Mouse (Mus musculus) T-helper 17 cell (primary cell): ENCODE results near the gene Ranbp3.

Source experiments
- in situ Hi-C, 2 experiments: fragments of 300-600 bp; cut with MboI, MseI; formaldehyde crosslinking; loops; 1 replicate in 1 of 2; 2 replicates in 1 of 2; pipeline ENCODE4 v1.15.1; 2025; ENCODE audit warnings: high pct_unique_total_duplicates in 2 of 2

Ranbp3 gene

DNA sequence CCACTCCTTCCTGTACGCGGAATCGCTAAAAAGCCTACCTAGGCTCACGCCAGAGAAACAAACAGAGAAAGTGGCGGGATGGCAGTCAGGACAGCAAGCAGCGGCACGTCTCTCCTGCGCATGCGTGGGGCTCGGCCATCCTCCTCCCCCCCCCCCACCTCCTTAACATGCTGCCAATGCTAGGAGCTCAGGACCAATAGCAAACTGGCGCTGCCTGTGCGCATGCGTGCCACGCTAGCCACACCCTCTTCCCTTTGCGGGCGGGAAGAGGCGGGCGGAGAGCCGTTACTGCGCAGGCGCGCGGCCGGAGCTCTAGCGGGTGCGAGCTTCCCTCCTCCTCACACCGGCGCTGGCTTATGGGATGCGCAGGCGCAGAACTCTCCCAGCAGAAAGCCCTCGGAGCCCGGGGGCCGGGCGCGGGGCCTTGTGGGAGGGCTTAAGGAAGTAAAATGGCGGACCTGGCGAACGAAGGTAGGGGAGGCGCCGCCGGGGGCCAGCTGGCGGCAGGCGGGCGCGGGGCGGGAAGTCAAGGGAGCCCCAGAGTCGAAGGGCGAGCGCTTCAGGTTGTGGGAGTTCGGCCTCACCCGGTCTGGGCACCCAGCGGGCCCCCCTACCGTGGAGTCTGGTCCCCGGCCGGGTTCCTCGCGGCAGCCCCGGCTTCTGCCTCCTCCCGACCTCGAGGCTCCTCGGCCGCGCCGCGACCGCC lies at the start of gene Ranbp3:
Ranbp3 (plus strand) TSS at position 354 of the 706 bp plus-strand sequence.
- in situ Hi-C loops: no loop called here

DNA sequence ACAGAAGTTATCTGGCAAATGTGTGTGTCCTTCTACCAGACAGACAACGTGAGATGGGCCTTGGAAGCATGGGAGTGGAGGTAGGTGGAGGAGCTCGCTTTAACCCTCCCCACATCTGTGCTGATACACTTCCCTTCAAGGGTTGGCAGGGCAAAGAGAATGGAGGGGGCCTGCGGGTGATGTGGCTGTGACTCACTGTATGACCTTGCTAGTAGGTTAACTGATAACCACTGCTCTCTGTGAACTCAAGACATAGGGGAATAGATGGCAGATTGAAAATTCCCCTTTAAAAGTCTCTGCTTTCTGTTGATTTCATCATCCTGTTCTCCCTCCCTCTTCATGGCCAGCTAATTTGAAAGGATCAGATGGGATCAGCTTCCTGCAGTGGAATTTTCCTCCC lies 47.6 kb upstream of the Ranbp3 start:
- in situ Hi-C loops: loop anchor here (5.0 kb wide), 2 partner anchors 42 to 97 kb away; no protein-coding TSS in a partner anchor

DNA sequence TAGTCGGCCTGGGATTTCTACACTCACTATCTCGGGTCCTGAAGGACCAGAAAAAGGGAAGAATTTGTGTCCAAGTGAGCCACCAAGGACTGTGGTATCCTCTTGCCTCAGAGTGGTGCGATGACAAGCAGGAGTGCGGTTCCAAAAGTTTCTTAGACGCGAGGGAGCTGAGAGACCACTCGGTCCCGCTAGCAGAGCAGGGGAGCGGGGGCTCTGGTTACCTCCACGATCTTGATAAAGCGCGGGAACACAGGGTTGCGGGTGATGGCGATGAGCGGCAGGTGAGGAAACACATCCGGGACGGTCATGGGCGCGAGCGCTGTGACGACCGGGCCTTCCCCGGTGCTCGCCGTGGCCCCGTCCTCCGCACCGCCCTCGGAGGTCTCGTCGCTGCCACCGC lies 46.8 kb upstream of the Ranbp3 start:
- in situ Hi-C loops: loop anchor here (5.0 kb wide), 2 partner anchors 41 to 96 kb away; no protein-coding TSS in a partner anchor

DNA sequence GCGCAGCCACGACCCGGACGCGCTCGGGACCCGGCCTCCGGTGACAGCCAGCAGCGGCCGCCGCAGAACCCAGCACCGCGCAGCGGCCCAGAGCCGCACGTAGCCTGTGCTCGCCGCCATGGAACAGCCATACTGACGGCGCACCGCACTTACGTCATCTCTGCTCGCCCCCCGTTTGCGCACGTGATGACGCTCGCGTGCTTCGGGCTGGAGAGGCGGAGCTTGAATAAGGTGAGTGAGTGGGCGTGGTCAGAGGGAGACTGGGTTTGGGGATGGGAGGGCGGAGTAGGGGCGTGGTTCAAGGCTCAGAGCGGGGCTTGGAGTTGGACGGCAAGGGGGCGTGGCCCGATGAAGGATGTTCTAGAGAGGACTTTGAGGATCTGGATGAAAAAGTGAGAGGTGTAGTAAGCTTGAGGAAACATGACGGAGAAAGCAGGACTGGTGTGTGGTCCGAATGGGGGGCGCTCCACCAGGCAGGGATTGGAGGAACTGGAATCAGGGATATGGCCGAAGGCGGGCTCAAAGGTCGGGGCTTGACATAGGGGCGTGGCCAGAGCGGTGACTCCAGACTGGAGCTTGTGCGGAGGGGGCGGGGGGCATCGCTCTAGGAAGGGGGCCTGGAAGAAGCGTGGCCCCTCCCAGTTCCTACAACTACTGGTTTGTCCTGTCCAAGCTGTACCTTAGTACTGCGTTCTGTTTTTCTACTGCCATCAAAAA lies 46.2 kb upstream of the Ranbp3 start, which contains the start of gene Lonp1:
Lonp1 (minus strand) TSS at position 134 of the 717 bp plus-strand sequence.
- in situ Hi-C loops: loop anchor here (5.0 kb wide), 2 partner anchors 40 to 95 kb away; no protein-coding TSS in a partner anchor

DNA sequence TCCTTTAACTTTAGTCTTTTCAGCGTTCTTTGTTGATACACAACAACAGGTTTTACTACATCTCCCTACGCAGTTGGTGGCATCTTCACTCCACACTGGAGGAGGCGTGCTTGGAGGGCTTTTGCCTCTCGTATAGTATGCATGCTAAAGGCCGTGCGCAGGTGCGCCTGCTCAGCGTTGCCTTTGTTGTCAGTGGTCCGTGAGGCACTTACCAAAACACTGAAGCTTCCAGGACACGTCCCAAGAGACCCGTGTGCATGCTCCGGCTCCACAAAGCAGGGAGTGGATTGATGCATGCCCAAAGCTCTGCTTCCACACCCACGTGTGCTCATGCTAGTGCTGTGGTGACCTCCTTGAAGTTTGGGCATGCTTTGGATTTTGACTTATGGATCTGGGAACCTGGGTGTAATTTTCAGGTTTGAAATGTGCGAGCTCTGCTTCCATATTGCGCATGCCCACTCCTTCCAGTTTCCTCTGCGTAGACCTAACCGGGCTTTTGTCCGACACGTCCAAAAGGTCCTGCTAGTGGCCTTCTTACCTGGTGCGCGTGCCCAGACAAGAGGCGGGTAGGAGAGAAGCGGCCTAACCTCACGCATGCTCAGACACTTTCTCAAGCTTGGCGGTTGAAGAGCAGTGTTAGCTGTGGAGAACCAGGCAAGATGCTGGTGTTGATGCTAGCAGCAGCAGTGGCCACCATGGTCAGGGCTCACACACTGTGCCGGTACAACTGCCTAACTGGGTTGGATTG lies 45.4 kb upstream of the Ranbp3 start, which contains the start of gene Catsperd:
Catsperd (plus strand) TSS at position 614 of the 748 bp plus-strand sequence.
- in situ Hi-C loops: loop anchor here (5.0 kb wide), 2 partner anchors 40 to 95 kb away; no protein-coding TSS in a partner anchor

DNA sequence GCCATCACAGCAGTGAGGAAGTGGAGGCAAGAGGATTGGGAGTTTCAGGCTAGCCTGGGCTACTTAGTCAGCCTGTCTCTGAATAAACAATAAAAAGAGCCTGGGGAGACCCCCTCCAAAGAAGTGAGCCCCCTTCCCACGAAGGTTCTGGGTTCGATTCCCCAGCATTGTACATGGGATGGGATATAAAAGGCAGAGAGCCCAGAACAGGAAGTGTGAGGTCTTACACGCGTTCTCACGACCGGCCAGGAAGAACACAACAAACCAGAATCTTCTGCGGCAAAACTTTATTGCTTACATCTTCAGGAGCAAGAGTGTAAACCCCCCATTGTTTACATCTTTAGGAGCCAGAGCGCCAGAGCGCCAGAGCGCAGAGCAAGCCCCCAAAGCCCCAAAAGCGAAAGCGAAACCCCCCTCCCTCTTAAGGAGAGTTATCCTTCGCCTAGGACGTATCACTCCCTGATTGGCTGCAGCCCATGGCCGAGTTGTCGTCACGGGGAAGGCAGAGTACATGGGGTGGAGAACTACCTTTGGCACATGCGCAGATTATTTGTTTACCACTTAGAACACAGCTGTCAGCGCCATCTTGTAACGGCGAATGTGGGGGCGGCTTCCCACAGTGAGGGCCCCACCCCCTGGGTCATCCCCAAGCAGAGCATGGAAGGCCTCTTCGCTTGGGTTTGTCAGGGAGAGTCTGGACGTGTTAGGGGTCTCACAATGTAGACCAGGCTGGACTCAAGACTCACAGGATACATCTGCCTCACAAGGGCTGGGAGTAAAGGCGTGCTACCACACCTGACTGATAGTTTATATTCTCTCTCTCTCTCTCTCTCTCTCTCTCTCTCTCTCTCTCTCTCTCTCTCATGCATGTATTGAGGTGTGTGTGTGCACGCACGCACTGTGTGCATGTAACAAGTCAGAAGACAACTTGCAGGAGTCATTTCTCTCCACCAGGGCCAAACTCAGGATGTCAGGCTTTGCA lies 43.0 kb upstream of the Ranbp3 start:
- in situ Hi-C loops: loop anchor here (5.0 kb wide), 2 partner anchors 37 to 92 kb away; no protein-coding TSS in a partner anchor

DNA sequence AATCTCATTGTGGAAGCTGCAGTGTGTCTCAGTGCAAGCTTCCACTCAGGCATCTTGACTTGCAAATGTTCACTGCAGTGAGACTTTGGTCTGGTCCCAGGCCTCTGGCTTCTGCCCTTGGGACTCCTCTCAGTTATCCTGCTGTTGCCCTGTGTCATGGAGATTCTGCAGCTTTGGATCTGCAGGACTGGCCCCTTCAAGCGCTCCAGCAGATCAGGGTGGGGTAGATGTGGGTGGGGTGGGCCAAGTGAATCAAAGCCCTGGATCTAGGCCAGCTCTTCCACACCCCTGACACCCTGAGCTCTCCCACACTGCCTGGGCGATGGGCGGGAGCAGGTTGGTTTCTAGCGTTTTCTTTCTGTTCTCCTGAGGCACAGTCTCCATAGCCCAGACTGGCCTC lies 41.3 kb upstream of the Ranbp3 start:
- in situ Hi-C loops: no loop called here

DNA sequence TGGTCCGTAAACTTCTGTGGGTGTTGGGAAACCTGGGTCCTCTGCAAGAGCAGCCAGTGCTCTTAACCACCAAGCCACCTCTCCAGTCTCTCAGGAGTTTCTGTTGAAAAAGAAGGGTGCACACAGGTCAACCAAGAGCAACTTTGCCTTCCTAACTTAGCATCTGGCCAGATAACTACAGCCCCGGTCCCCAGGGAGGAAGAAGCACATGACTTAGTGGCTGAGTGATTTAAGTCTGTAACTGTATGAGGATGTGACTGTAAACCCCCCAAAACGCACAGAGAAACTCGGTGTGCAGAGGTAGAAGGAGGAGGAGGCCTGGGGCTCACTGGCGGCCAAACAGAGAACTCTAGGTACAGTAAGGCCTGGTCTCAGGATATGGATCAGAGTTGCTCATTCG lies 39.1 kb upstream of the Ranbp3 start:
- in situ Hi-C loops: no loop called here

DNA sequence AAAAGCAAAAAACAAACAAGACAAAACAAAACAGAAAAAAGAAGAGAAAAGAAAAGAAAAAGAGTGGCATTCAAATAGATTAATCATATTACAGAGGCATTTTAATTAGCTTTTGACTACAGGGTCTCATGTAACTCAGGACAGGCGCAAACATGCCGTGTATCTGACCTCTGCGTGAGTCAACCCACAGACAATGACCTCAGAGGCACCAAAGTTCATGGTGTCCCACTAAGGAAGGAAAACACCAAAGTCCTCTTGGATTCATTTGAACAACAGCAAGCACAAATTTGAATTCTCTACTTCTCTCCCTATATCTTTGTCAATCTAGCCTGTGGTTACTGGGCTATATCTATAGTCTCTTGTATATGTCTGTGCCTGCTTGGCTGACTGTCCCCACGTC lies 29.9 kb upstream of the Ranbp3 start:
- in situ Hi-C loops: no loop called here

DNA sequence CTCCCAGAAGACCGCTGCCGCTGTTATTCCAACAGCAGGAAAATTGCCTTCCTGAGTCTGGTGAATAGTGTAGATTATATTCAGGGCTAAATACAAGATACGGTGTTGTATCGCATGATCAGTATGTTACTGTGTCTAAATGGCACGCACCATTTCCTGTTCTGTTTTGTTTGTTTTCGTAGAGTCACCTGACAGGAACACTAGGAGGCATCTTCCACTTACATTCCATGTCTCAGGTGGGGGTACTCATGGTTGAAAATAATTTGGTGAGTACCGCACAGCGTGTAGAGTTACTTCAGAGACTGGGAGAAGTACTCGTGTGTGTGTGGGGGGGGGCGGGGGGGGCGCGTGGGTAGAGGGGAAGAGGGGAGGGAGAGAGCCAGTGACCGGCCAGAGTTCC lies 25.5 kb upstream of the Ranbp3 start:
- in situ Hi-C loops: no loop called here

DNA sequence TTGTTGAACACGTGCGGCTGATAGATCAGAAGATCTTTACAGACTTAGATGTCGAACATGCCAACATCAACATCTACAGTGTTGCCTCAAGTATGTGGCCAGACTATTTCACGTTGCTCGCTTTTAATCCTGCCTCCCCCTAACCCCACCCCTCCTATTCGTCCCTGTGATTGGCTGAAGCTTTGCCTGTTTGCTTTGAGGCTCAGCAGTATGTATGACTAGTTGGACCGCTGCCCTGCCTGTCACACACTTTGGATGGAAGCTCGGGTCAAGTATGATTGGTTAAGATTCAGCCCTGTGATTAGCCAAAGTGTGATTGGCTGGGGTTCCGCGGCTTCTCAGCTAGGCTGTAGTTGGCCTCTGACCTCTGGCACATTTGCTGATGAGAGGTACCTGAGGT lies 21.3 kb upstream of the Ranbp3 start:
- in situ Hi-C loops: no loop called here

DNA sequence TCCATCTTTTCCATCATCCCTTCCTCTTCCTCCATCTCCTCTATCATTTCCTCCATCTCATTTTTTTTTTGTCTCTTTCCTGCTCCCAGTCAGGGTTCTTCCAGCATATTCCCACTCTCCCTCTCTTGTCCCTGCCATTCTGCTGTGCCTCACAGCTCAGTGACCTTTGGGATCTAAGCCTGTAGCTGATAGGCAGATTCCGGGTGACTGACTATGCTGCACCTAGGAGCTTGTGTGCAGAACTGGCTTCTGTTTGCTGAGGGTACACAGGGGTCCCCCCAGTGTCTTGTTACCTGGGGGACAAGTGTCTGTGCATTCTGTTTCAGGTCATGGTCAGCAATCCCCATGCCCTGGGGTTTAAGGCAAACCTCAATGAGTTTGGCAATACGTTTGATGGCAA lies 18.3 kb upstream of the Ranbp3 start:
- in situ Hi-C loops: no loop called here

DNA sequence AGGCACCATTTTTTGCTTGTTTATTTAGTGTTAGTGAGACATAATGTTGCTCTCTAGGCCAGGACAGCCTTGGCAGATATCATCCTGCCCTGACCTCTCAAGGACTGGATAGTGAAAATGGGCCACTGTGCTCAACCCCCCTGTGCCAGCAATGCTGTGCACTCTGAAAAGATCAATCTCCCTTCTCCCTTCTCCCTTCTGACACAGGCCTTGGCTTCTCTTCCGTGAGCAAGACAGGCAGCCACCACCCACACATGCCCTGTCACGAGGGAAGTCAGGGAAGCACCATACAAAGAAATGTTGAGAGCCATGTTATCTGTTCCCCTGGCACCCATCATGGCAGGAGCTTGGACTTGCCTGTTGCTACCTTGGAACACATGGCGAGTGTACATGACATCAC lies 17.8 kb upstream of the Ranbp3 start:
- in situ Hi-C loops: no loop called here

DNA sequence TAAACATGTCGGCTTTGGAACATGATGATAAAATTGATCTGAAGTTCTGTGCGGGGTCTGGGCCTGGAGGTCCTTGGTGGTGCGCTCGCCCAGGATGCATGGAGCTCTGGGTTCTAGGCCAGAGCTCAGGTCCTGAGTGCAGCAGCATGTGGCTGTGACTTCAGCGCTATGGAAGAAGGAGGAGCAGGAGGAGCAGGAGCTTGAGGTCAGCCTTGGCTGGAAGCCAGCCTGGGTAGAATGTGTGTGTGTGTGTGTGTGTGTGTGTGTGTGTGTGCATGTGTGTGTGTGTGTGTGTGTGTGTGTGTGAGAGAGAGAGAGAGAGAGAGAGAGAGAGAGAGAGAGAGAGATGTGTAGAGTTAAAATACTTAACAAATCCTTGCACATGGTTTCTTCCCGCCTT lies 16.9 kb upstream of the Ranbp3 start:
- in situ Hi-C loops: no loop called here

DNA sequence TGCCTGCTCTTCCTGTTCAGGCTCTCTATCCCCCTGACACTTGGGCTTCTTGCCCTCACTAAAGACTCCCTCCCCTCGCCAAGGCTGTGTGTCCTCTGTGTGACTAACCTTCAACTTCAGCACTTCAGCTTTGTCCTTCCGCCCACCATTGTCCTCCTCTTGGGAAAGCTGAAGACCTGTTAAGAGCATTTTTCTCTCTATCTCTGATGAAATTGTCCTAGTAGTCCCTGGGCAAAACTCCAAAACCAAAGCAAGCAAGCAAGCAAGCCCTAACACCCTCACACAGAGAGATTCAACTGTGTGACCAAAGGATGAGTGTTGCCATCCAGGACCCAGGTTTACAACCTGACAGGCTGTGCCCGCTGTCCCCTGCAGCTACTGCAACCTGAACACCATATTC lies 9.4 kb upstream of the Ranbp3 start:
- in situ Hi-C loops: no loop called here

DNA sequence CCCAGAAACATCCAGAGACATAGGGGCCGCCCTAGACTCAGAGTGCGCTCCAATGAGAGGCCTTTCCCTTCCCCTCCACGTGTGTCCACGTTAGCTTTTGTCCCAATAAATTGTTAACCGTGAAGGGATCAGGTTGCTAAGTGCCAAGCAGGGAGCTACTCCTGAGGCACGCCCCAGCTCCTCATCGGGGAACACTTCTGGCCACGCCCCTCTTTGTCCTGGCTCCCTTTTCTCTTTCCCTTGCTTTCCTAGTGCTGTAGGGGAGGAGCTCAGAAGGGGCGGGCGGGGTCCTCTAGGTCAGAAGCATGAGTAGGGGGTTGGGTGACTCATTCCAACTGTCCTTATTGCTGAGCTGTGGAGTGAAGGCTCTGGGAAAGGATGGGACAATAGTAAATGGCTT lies 8.8 kb upstream of the Ranbp3 start:
- in situ Hi-C loops: no loop called here

DNA sequence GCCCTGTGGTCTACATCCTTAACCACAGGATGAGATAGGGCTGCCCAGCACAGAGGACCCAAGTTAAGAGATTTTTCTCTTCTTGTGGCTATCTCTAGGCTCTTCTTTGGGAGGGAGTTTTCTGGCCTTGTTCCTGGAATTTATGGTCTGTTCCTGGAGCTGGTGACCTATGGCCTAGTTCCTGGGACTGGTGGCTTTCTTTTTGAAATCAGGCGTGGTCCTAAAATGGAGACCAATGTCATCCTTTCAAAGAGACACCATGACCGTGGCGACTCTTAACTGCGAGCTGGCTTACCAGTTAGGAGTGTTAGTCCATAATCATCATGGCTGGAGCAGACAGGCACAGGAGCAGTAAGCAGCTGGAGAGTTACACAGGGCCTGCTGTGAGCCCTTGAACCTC lies 6.7 kb upstream of the Ranbp3 start:
- in situ Hi-C loops: loop anchor here (5.0 kb wide), 2 partner anchors 39 to 49 kb away; partner anchors contain the start of genes Catsperd (in 1 of the 2) and Lonp1 (in 1 of the 2)

DNA sequence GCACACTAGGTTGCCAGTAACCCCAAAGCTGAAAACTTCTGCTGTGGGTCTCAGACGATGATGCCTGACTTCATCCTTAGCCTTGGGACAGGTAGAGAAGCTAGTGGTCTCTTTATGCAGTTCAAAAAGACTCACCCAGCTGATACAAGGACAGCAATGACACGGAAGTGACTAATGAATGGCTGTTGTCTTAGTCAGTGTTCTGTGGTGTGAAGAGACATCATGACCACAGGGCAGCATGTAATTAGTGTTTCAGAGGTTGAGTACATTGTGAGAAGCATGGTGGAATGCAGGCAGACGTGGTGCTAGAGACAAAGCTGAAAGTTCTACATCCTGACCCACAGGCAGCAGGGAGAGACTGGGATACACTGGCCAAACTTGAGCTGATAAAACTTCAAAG lies 5.5 kb upstream of the Ranbp3 start:
- in situ Hi-C loops: loop anchor here (5.0 kb wide), 2 partner anchors 40 to 50 kb away; partner anchors contain the start of genes Catsperd (in 1 of the 2) and Lonp1 (in 1 of the 2)

DNA sequence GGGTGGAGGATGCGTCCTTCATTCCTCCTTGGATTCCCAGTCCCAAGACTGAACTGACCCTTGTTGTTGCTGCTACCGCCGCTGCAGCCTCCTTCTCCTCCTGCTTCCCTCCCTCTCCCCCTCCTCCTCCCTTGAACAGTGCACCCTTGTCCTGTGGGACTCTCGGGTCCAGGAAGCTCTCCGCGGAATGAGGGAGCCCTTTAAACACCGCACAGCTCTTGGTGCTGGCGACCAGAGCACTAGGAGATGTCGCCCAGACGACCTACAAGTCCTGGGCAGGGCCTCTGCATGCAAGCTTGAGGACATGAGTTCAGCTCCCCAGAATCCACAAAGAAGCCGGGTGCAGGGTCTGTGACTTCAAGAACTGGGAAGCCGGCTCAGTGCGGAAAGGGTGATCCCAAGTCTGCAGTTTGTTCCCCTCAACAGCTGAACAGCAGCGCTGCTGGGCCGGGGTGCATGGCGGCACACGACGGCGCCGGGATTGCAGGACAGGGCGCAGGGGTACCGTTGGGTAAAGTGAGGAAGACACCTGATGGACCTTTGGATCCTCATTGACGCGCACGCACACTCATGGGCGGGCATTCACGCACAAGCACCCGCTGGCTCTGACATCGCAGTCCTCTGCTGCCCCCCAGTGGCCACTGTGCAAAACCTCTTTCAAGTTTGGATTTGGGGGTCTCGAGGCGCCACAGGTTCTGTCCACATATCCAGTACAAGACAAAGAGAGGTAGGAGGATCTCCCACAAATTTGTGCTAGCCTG lies 4.5 kb upstream of the Ranbp3 start:
- in situ Hi-C loops: loop anchor here (5.0 kb wide), 2 partner anchors 41 to 51 kb away; partner anchors contain the start of genes Catsperd (in 1 of the 2) and Lonp1 (in 1 of the 2)
